Mouse (Mus musculus) B cell, adult 62 days (primary cell): ENCODE data around the gene Tcf23. TPM values are rescaled to one million over a fixed set of nuclear protein-coding genes. Genes with fewer than 3 reads are reported as not detected.

ENCODE experiments used
- total RNA-seq: library from RNA; stranded (reverse); gene quantifications from 4 replicates; pipeline ENCODE4 v1.2.4, GENCODE M21; 2023

Tcf23 gene
- total RNA-seq, result not detected in 4 replicates

GRCm38 (mm10) chr5:30968416-30968815 is at the start of gene Tcf23:
Gene Tcf23 (plus strand): TSS chr5:30968662.

GRCm38 (mm10) chr5:30921256-30922033 is 47.0 kb upstream of the Tcf23 start, which contains the start of gene Khk:
Gene Khk (plus strand): TSS chr5:30921431.

GRCm38 (mm10) chr5:30944956-30945781 is 23.3 kb upstream of the Tcf23 start, which contains the start of gene Cgref1:
Gene Cgref1 (minus strand): TSS chr5:30945591.

GRCm38 (mm10) chr5:30959966-30960501 is 8.4 kb upstream of the Tcf23 start, which contains the start of gene Preb:
Gene Preb (minus strand): TSS chr5:30960361.

Other genes starting within 250 kb of the Tcf23 start
- 7.0 to 11.0 TPM (median 10.1 TPM) in 4 replicates for gene Mapre3, start 154.0 kb upstream of the Tcf23 start, total RNA-seq
- gene Tmem214, start 100.7 kb upstream of the Tcf23 start, total RNA-seq, result 39.0 to 46.1 TPM (median 42.0 TPM) in 4 replicates
- 16.2 to 22.5 TPM (median 17.8 TPM) in 4 replicates for gene Agbl5, start 80.0 kb upstream of the Tcf23 start, total RNA-seq
- gene Ost4, start 60.9 kb upstream of the Tcf23 start, total RNA-seq, result 162 to 189 TPM (median 174 TPM) in 4 replicates
- gene Emilin1, start 55.3 kb upstream of the Tcf23 start, total RNA-seq, result 0.72 to 1.4 TPM (median 1.0 TPM) in 4 replicates
- gene Khk, start 47.2 kb upstream of the Tcf23 start, total RNA-seq, result 10.8 to 17.2 TPM (median 15.1 TPM) in 4 replicates
- not detected in 4 replicates for gene Cgref1, start 23.1 kb upstream of the Tcf23 start, total RNA-seq
- gene Preb, start 8.3 kb upstream of the Tcf23 start, total RNA-seq, result 172 to 183 TPM (median 175 TPM) in 4 replicates
- gene Atraid, start 79.7 kb downstream of the Tcf23 start, total RNA-seq, result 37.9 to 46.1 TPM (median 41.7 TPM) in 4 replicates
- gene Slc5a6, start 80.3 kb downstream of the Tcf23 start, total RNA-seq, result 7.6 to 20.0 TPM (median 10.9 TPM) in 4 replicates
- 54.8 to 65.9 TPM (median 59.3 TPM) in 4 replicates for gene Cad, start 86.1 kb downstream of the Tcf23 start, total RNA-seq
- gene Dnajc5g, start 137.6 kb downstream of the Tcf23 start, total RNA-seq, result not detected in 4 replicates
- 0.25 to 0.92 TPM (median 0.47 TPM) in 4 replicates for gene Slc30a3, start 139.6 kb downstream of the Tcf23 start, total RNA-seq
- not detected in 4 replicates for gene Trim54, start 148.1 kb downstream of the Tcf23 start, total RNA-seq
- gene Ucn, start 170.2 kb downstream of the Tcf23 start, total RNA-seq, result not detected in 4 replicates
- 17.5 to 21.4 TPM (median 20.8 TPM) in 4 replicates for gene Mpv17, start 185.6 kb downstream of the Tcf23 start, total RNA-seq
- gene Gm29609, start 211.2 kb downstream of the Tcf23 start, total RNA-seq, result 3.7 to 7.9 TPM (median 4.9 TPM) in 4 replicates
- 190 to 210 TPM (median 197 TPM) in 4 replicates for gene Gtf3c2, start 211.5 kb downstream of the Tcf23 start, total RNA-seq
- gene Snx17, start 224.6 kb downstream of the Tcf23 start, total RNA-seq, result 76.6 to 85.0 TPM (median 80.1 TPM) in 4 replicates
- gene Eif2b4, start 224.8 kb downstream of the Tcf23 start, total RNA-seq, result 35.8 to 48.8 TPM (median 48.1 TPM) in 4 replicates
- gene Zfp513, start 233.6 kb downstream of the Tcf23 start, total RNA-seq, result 63.4 to 83.9 TPM (median 65.2 TPM) in 4 replicates